Mouse (Mus musculus) sigmoid colon, adult 10 weeks (tissue): ENCODE results near the gene Pex10. TPM values are rescaled to one million over a fixed set of nuclear protein-coding genes. Genes with fewer than 3 reads are reported as not detected.

Source experiments
- polyA plus RNA-seq: library from polyadenylated mRNA; stranded (reverse); fragments of 350-450 nt; fragmentation: Illumina TruSeq; extraction: RNeasy Lipid Tissue Mini Kit (QIAGEN cat#74804); gene quantifications from one replicate; pipeline ENCODE4 v1.2.3, GENCODE M21; 2014; ENCODE audit warnings: low read depth, low replicate concordance

The Pex10 gene
- 2.3 TPM for polyA plus RNA-seq

GRCm38 (mm10) chr4:155066834-155067522 lies at the start of gene Pex10:
TSS of gene Pex10 (plus strand) at chr4:155067016.

DNA sequence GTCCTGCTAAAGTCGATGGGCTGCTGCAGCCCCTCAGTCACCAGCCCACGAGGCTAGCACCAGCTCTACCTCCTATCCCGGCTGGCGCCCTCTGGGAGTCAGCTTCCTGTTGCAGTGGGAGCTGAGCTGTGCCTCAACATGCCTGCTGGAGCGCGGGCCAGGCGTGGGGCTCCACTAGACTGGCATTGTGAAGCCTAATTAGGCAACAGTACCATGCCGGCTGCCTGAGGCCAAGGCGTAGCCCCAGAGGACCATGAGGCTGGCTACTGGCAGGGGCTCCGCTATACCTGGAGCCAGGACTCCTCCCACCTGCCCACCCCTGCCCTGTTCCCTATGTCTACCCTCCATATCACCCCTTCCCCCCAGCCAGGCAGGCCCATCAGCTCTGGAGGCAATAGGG lies 10.1 kb upstream of the Pex10 start, which contains the start of gene Plch2:
TSS of gene Plch2 (minus strand) at position 61 of the 400 bp plus-strand sequence.

GRCm38 (mm10) chr4:155086108-155087024 lies 19.6 kb downstream of the Pex10 start, which contains the start of the genes Rer1 and Morn1:
TSS of gene Rer1 (minus strand) at chr4:155086382.
TSS of gene Morn1 (plus strand) at chr4:155086577.

Other genes with a start within 250 kb of the Pex10 start
- not detected for gene Ttc34, start 229.6 kb upstream of the Pex10 start, polyA plus RNA-seq
- gene Mmel1, start 197.4 kb upstream of the Pex10 start, polyA plus RNA-seq = not detected
- gene Fam213b, start 167.9 kb upstream of the Pex10 start, polyA plus RNA-seq = not detected
- gene Tnfrsf14, start 138.5 kb upstream of the Pex10 start, polyA plus RNA-seq = 1.1 TPM
- not detected for gene Hes5, start 106.1 kb upstream of the Pex10 start, polyA plus RNA-seq
- 4.2 TPM for gene Pank4, start 102.9 kb upstream of the Pex10 start, polyA plus RNA-seq
- 2.7 TPM for gene Plch2, start 10.2 kb upstream of the Pex10 start, polyA plus RNA-seq
- 226 TPM for gene Rer1, start 19.4 kb downstream of the Pex10 start, polyA plus RNA-seq
- 2.0 TPM for gene Morn1, start 19.6 kb downstream of the Pex10 start, polyA plus RNA-seq
- 52.3 TPM for gene Ski, start 155.6 kb downstream of the Pex10 start, polyA plus RNA-seq
- gene Faap20, start 182.8 kb downstream of the Pex10 start, polyA plus RNA-seq = 0.50 TPM